Mouse (Mus musculus): ENCODE data around the gene 4933427D14Rik. TPM values are rescaled to one million over a fixed set of nuclear protein-coding genes. Genes with fewer than 3 reads are reported as not detected.

The 4933427D14Rik gene
- polyA plus RNA-seq, 1 experiment from 2014 or later, result 11.7 TPM

- H3K4me2 ChIP-seq (replicated peaks; ENCODE audit: low read depth, low read length), result no peak overlapping the region
- H3K27ac ChIP-seq (ENCODE audit: low read length), result 0 out of 2 replicates have a peak overlapping the region, but pooled peaks have one; percentile 21
- no peak overlapping the region for H3K4me3 ChIP-seq (ENCODE audit: low read length)
- H3K4me1 ChIP-seq (ENCODE audit: insufficient read depth, low read length), result peaks cover 8% of the 10 kb centered on the region
- H3K27me3 ChIP-seq (ENCODE audit: insufficient read depth, low read length), result no peaks in the 10 kb centered on the region
- no peaks in the 10 kb centered on the region for H3K9me3 ChIP-seq (ENCODE audit: low read length)
- H3K9ac ChIP-seq (replicated peaks; ENCODE audit: low read length), result no peak overlapping the region
- 0 out of 2 replicates have a peak, but pooled peaks cover 4% of the 10 kb centered on the region for H3K36me3 ChIP-seq (ENCODE audit: insufficient read depth, low read length)
- WGBS, result 49% methylated on average over 2 of the region's 2 CpGs
- ATAC-seq (ENCODE audit: low FRiP score, low TSS enrichment), result peak; percentile 56; the same call in 1 of the 2 replicates
Measured at GRCm38 (mm10) chr11:72151120-72151519, 56.1 kb downstream of the 4933427D14Rik start.

GRCm38 (mm10) chr11:72147910-72148309 is 59.3 kb downstream of the 4933427D14Rik start:
- no peak overlapping the region for H3K4me2 ChIP-seq (replicated peaks; ENCODE audit: low read depth, low read length)
- WGBS, result 47% methylated on average over 3 of the region's 3 CpGs
- ATAC-seq (ENCODE audit: low FRiP score, low TSS enrichment), result no peak
- H3K9me3 ChIP-seq (ENCODE audit: low read length), result no peaks in the 10 kb centered on the region
- H3K27me3 ChIP-seq (ENCODE audit: insufficient read depth, low read length), result no peaks in the 10 kb centered on the region
- no peak overlapping the region for H3K27ac ChIP-seq (ENCODE audit: low read length)
- peaks cover 13% of the 10 kb centered on the region for H3K4me1 ChIP-seq (ENCODE audit: insufficient read depth, low read length)
- H3K4me3 ChIP-seq (ENCODE audit: low read length), result no peak overlapping the region
- no peaks in the 10 kb centered on the region for H3K36me3 ChIP-seq (ENCODE audit: insufficient read depth, low read length)
- no peak overlapping the region for H3K9ac ChIP-seq (replicated peaks; ENCODE audit: low read length)

GRCm38 (mm10) chr11:72145877-72146248 is 61.4 kb downstream of the 4933427D14Rik start:
- H3K4me3 ChIP-seq (ENCODE audit: low read length), result no peak overlapping the region
- ATAC-seq (ENCODE audit: low FRiP score, low TSS enrichment), result peak; percentile 66; the same call in 1 of the 2 replicates
- no peaks in the 10 kb centered on the region for H3K36me3 ChIP-seq (ENCODE audit: insufficient read depth, low read length)
- peak overlapping the region; percentile 78 for H3K27ac ChIP-seq (ENCODE audit: low read length)
- WGBS, result 70% methylated on average over 1 of the region's 1 CpGs
- H3K4me2 ChIP-seq (replicated peaks; ENCODE audit: low read depth, low read length), result no peak overlapping the region
- H3K9ac ChIP-seq (replicated peaks; ENCODE audit: low read length), result no peak overlapping the region
- peaks cover 4% of the 10 kb centered on the region; the same call in 1 of the 2 replicates for H3K4me1 ChIP-seq (ENCODE audit: insufficient read depth, low read length)
- 0 out of 2 replicates have a peak, but pooled peaks cover 3% of the 10 kb centered on the region for H3K27me3 ChIP-seq (ENCODE audit: insufficient read depth, low read length)
- no peaks in the 10 kb centered on the region for H3K9me3 ChIP-seq (ENCODE audit: low read length)

- H3K4me2 ChIP-seq (replicated peaks; ENCODE audit: low read depth, low read length), result no peak overlapping the region
- no peaks in the 10 kb centered on the region for H3K36me3 ChIP-seq (ENCODE audit: insufficient read depth, low read length)
- H3K9me3 ChIP-seq (ENCODE audit: low read length), result no peaks in the 10 kb centered on the region
- no peak overlapping the region for H3K4me3 ChIP-seq (ENCODE audit: low read length)
- H3K27ac ChIP-seq (ENCODE audit: low read length), result peak overlapping the region; percentile 78
- H3K4me1 ChIP-seq (ENCODE audit: insufficient read depth, low read length), result peaks cover 5% of the 10 kb centered on the region; the same call in 1 of the 2 replicates
- no peak overlapping the region for H3K9ac ChIP-seq (replicated peaks; ENCODE audit: low read length)
- WGBS, result 10% methylated on average over 2 of the region's 2 CpGs
- 0 out of 2 replicates have a peak, but pooled peaks cover 3% of the 10 kb centered on the region for H3K27me3 ChIP-seq (ENCODE audit: insufficient read depth, low read length)
- ATAC-seq (ENCODE audit: low FRiP score, low TSS enrichment), result peak; percentile 69
Measured at GRCm38 (mm10) chr11:72145182-72145876, 61.9 kb downstream of the 4933427D14Rik start.

GRCm38 (mm10) chr11:72142889-72143288 is 64.4 kb downstream of the 4933427D14Rik start:
- Histone ChIP-seq H3K36me3 (ENCODE audit: insufficient read depth, low read length) (no peaks in the 10 kb centered on the region), H3K9me3 (ENCODE audit: low read length) (no peaks in the 10 kb centered on the region), H3K27me3 (ENCODE audit: insufficient read depth, low read length) (0 out of 2 replicates have a peak, but pooled peaks cover 3% of the 10 kb centered on the region), H3K27ac (ENCODE audit: low read length) (no peak overlapping the region), H3K9ac (replicated peaks; ENCODE audit: low read length) (no peak overlapping the region), H3K4me1 (ENCODE audit: insufficient read depth, low read length) (peaks cover 7% of the 10 kb centered on the region; the same call in 1 of the 2 replicates), H3K4me2 (replicated peaks; ENCODE audit: low read depth, low read length) (no peak overlapping the region), H3K4me3 (ENCODE audit: low read length) (no peak overlapping the region)
- 43% methylated on average over 10 of the region's 10 CpGs for WGBS
- no peak for ATAC-seq (ENCODE audit: low FRiP score, low TSS enrichment)

GRCm38 (mm10) chr11:72140198-72140597 is 67.1 kb downstream of the 4933427D14Rik start:
- H3K9ac ChIP-seq (replicated peaks; ENCODE audit: low read length), result no peak overlapping the region
- H3K36me3 ChIP-seq (ENCODE audit: insufficient read depth, low read length), result no peaks in the 10 kb centered on the region
- H3K4me2 ChIP-seq (replicated peaks; ENCODE audit: low read depth, low read length), result no peak overlapping the region
- ATAC-seq (ENCODE audit: low FRiP score, low TSS enrichment), result no peak
- H3K27me3 ChIP-seq (ENCODE audit: insufficient read depth, low read length), result peaks cover 16% of the 10 kb centered on the region
- H3K27ac ChIP-seq (ENCODE audit: low read length), result no peak overlapping the region
- H3K9me3 ChIP-seq (ENCODE audit: low read length), result no peaks in the 10 kb centered on the region
- H3K4me1 ChIP-seq (ENCODE audit: insufficient read depth, low read length), result peaks cover 11% of the 10 kb centered on the region
- no peak overlapping the region for H3K4me3 ChIP-seq (ENCODE audit: low read length)
- WGBS, result 17% methylated on average over 6 of the region's 6 CpGs

- ATAC-seq (ENCODE audit: low FRiP score, low TSS enrichment), result no peak
- peaks cover 46% of the 10 kb centered on the region for H3K27me3 ChIP-seq (ENCODE audit: insufficient read depth, low read length)
- 33% methylated on average over 10 of the region's 11 CpGs for WGBS
- H3K9ac ChIP-seq (replicated peaks; ENCODE audit: low read length), result 0 out of 2 replicates have a peak overlapping the region, but pooled peaks have one; percentile 74
- peak overlapping the region; percentile 100 for H3K4me2 ChIP-seq (replicated peaks; ENCODE audit: low read depth, low read length)
- H3K9me3 ChIP-seq (ENCODE audit: low read length), result no peaks in the 10 kb centered on the region
- H3K27ac ChIP-seq (ENCODE audit: low read length), result no peak overlapping the region
- peaks cover 22% of the 10 kb centered on the region for H3K4me1 ChIP-seq (ENCODE audit: insufficient read depth, low read length)
- H3K4me3 ChIP-seq (ENCODE audit: low read length), result peak overlapping the region; percentile 64; the same call in 1 of the 2 replicates
- H3K36me3 ChIP-seq (ENCODE audit: insufficient read depth, low read length), result no peaks in the 10 kb centered on the region
Measured at GRCm38 (mm10) chr11:72136231-72136982, 70.9 kb downstream of the 4933427D14Rik start.

GRCm38 (mm10) chr11:72135383-72136158 is 71.7 kb downstream of the 4933427D14Rik start, which contains the start of gene Pitpnm3:
Pitpnm3 (minus strand) TSS chr11:72135778.
- H3K9ac ChIP-seq (replicated peaks; ENCODE audit: low read length), result peak within 1 kb of the TSS; percentile 74
- peak within 1 kb of the TSS; percentile 100 for H3K4me2 ChIP-seq (replicated peaks; ENCODE audit: low read depth, low read length)
- H3K9me3 ChIP-seq (ENCODE audit: low read length), result no peaks in the 10 kb centered on the region
- no peak within 1 kb of the TSS for H3K27ac ChIP-seq (ENCODE audit: low read length)
- peak within 1 kb of the TSS; percentile 64 for H3K4me3 ChIP-seq (ENCODE audit: low read length)
- WGBS, result under 1% methylated on average over 49 of the region's 107 CpGs
- peak; percentile 35; the same call in 1 of the 2 replicates for ATAC-seq (ENCODE audit: low FRiP score, low TSS enrichment)
- H3K27me3 ChIP-seq (ENCODE audit: insufficient read depth, low read length), result peaks cover 44% of the 10 kb centered on the region
- no peaks in the 10 kb centered on the region for H3K36me3 ChIP-seq (ENCODE audit: insufficient read depth, low read length)
- peaks cover 22% of the 10 kb centered on the region for H3K4me1 ChIP-seq (ENCODE audit: insufficient read depth, low read length)
